Mouse (Mus musculus) CD4-positive, CD25-positive, alpha-beta regulatory T cell, adult 4 months (primary cell): ENCODE data around the gene Ceacam16. TPM values are rescaled to one million over a fixed set of nuclear protein-coding genes. Genes with fewer than 3 reads are reported as not detected.

Experiments
- ATAC-seq: one replicate; pipeline ENCODE4 v1.8.0; 2017
- polyA plus RNA-seq, 2 experiments: library from polyadenylated mRNA; unstranded; fragments of 100-300 nt; shearing (Covaris generic); gene quantifications; one replicate each; pipeline ENCODE4 v1.2.1; 2017

Ceacam16 gene
- polyA plus RNA-seq, 2 experiments from 2014 or later = not detected

GRCm38 (mm10) chr7:19815296-19816223 is 45.5 kb downstream of the Ceacam16 start:
- peak; percentile 35 for ATAC-seq

GRCm38 (mm10) chr7:19813579-19814122 is 47.4 kb downstream of the Ceacam16 start:
- no peak for ATAC-seq

- ATAC-seq = no peak
These were observed 47.9 kb downstream of the Ceacam16 start for GRCm38 (mm10) chr7:19813161-19813560.

GRCm38 (mm10) chr7:19811114-19811513 is 50.0 kb downstream of the Ceacam16 start:
- no peak for ATAC-seq

GRCm38 (mm10) chr7:19809369-19809768 is 51.7 kb downstream of the Ceacam16 start:
- no peak for ATAC-seq

GRCm38 (mm10) chr7:19806356-19806969 is 54.6 kb downstream of the Ceacam16 start:
- ATAC-seq = peak; percentile 38

- ATAC-seq = peak; percentile 74
These were observed 58.1 kb downstream of the Ceacam16 start for GRCm38 (mm10) chr7:19802995-19803394.

Other genes starting within 250 kb of the Ceacam16 start
- 10 to 100 TPM; 12.7 to 14.8 TPM for gene Relb, start 231.9 kb downstream of the Ceacam16 start, polyA plus RNA-seq
- 10 to 100 TPM; 24.4 to 28.1 TPM for gene Clptm1, start 196.3 kb downstream of the Ceacam16 start, polyA plus RNA-seq
- not detected for gene Apoc2, start 183.4 kb downstream of the Ceacam16 start, polyA plus RNA-seq
- not detected for gene Gm44805, start 179.9 kb downstream of the Ceacam16 start, polyA plus RNA-seq
- gene Apoc4, start 179.8 kb downstream of the Ceacam16 start, polyA plus RNA-seq = under 1 TPM in 1 of 2 experiments, not detected in 1; 0.36 TPM
- gene Apoc1, start 168.6 kb downstream of the Ceacam16 start, polyA plus RNA-seq = not detected
- 1 to 10 TPM; 6.6 to 7.6 TPM for gene Apoe, start 162.1 kb downstream of the Ceacam16 start, polyA plus RNA-seq
- gene Tomm40, start 145.9 kb downstream of the Ceacam16 start, polyA plus RNA-seq = 1 to 10 TPM; 3.7 to 6.9 TPM
- gene Nectin2, start 110.8 kb downstream of the Ceacam16 start, polyA plus RNA-seq = under 1 TPM in 1 of 2 experiments, not detected in 1; 0.12 TPM
- 1 to 10 TPM; 2.5 to 3.7 TPM for gene Bcam, start 90.3 kb downstream of the Ceacam16 start, polyA plus RNA-seq
- gene Cblc, start 64.5 kb downstream of the Ceacam16 start, polyA plus RNA-seq = not detected
- gene Bcl3, start 38.5 kb downstream of the Ceacam16 start, polyA plus RNA-seq = 10 to 100 TPM; 16.0 to 20.5 TPM
- not detected for gene Gm19345, start 9.3 kb downstream of the Ceacam16 start, polyA plus RNA-seq
- not detected for gene Ceacam19, start 26.7 kb upstream of the Ceacam16 start, polyA plus RNA-seq
- gene Pvr, start 59.9 kb upstream of the Ceacam16 start, polyA plus RNA-seq = 10 to 100 TPM; 22.2 to 24.7 TPM
- gene Igsf23, start 89.5 kb upstream of the Ceacam16 start, polyA plus RNA-seq = 10 to 100 TPM; 11.1 to 17.6 TPM
- not detected for gene Ceacam20, start 104.1 kb upstream of the Ceacam16 start, polyA plus RNA-seq
- gene Nlrp9b, start 130.2 kb upstream of the Ceacam16 start, polyA plus RNA-seq = not detected
- not detected for gene Vmn1r91, start 238.4 kb upstream of the Ceacam16 start, polyA plus RNA-seq